Mouse (Mus musculus): ENCODE measurements at regions not wholly inside any gene's neighbourhood (a gene's known extent, or its start where the extent isn't known, plus 50 kb on each side); places are given as distances from the start of the nearest gene placed in this dataset.
A peak's percentile ranks its signal among the peaks of the same experiment; 100 is the strongest.

GRCm38 (mm10) chr14:72942571-72942970 lies 106.3 kb downstream of the Cysltr2 start:
- H3K27ac ChIP-seq, result no peak overlapping the region
- no peaks in the 10 kb centered on the region for H3K4me1 ChIP-seq (ENCODE audit: control insufficient read depth, insufficient read depth, low read length)
- H3K79me2 ChIP-seq (replicated peaks; ENCODE audit: control insufficient read depth, insufficient read depth, low read length), result no peaks in the 10 kb centered on the region
- no peak overlapping the region for H3K4me3 ChIP-seq
- H3K9ac ChIP-seq (ENCODE audit: low read depth, low read length), result no peak overlapping the region
- intact Hi-C loops (cut with DNase I), result no loop called here
- no peaks in the 10 kb centered on the region for H3K36me3 ChIP-seq (ENCODE audit: control insufficient read depth, insufficient read depth, low read length)
- TF ChIP-seq CTCF (IDR thresholded peaks at IDR 0.05) (no peak), POLR2A (IDR thresholded peaks at IDR 0.05; ENCODE audit: insufficient read depth, low read depth, low read length) (no peak), EP300 (IDR thresholded peaks at IDR 0.05; ENCODE audit: insufficient read depth, low read depth, low read length) (no peak)
- DNase-seq, result no peak
- H3K27me3 ChIP-seq (ENCODE audit: control insufficient read depth, insufficient read depth, low read length), result no peaks in the 10 kb centered on the region
- 73% methylated on average over 2 of the region's 2 CpGs for WGBS

GRCm38 (mm10) chr14:72939067-72939393 lies 109.9 kb downstream of the Cysltr2 start:
- H3K27me3 ChIP-seq (ENCODE audit: control insufficient read depth, insufficient read depth, low read length), result no peaks in the 10 kb centered on the region
- no peak overlapping the region for H3K27ac ChIP-seq
- H3K4me1 ChIP-seq (ENCODE audit: control insufficient read depth, insufficient read depth, low read length), result no peaks in the 10 kb centered on the region
- intact Hi-C loops (cut with DNase I), result no loop called here
- DNase-seq, result no peak
- TF ChIP-seq EP300 (IDR thresholded peaks at IDR 0.05; ENCODE audit: insufficient read depth, low read depth, low read length), result no peak
- TF ChIP-seq POLR2A (IDR thresholded peaks at IDR 0.05; ENCODE audit: insufficient read depth, low read depth, low read length), result no peak
- TF ChIP-seq CTCF (IDR thresholded peaks at IDR 0.05), result no peak
- no peak overlapping the region for H3K9ac ChIP-seq (ENCODE audit: low read depth, low read length)
- no peaks in the 10 kb centered on the region for H3K79me2 ChIP-seq (replicated peaks; ENCODE audit: control insufficient read depth, insufficient read depth, low read length)
- no peaks in the 10 kb centered on the region for H3K36me3 ChIP-seq (ENCODE audit: control insufficient read depth, insufficient read depth, low read length)
- H3K4me3 ChIP-seq, result no peak overlapping the region

GRCm38 (mm10) chr14:72938382-72939066 lies 110.4 kb downstream of the Cysltr2 start:
- TF ChIP-seq POLR2A (IDR thresholded peaks at IDR 0.05; ENCODE audit: insufficient read depth, low read depth, low read length), result no peak
- TF ChIP-seq CTCF (IDR thresholded peaks at IDR 0.05), result no peak
- no peak for TF ChIP-seq EP300 (IDR thresholded peaks at IDR 0.05; ENCODE audit: insufficient read depth, low read depth, low read length)
- H3K4me3 ChIP-seq, result no peak overlapping the region
- no peaks in the 10 kb centered on the region for H3K27me3 ChIP-seq (ENCODE audit: control insufficient read depth, insufficient read depth, low read length)
- no peak overlapping the region for H3K27ac ChIP-seq
- H3K4me1 ChIP-seq (ENCODE audit: control insufficient read depth, insufficient read depth, low read length), result no peaks in the 10 kb centered on the region
- intact Hi-C loops (cut with DNase I), result no loop called here
- H3K36me3 ChIP-seq (ENCODE audit: control insufficient read depth, insufficient read depth, low read length), result no peaks in the 10 kb centered on the region
- no peaks in the 10 kb centered on the region for H3K79me2 ChIP-seq (replicated peaks; ENCODE audit: control insufficient read depth, insufficient read depth, low read length)
- no peak for DNase-seq
- no peak overlapping the region for H3K9ac ChIP-seq (ENCODE audit: low read depth, low read length)

GRCm38 (mm10) chr14:72933598-72933997 lies 115.3 kb downstream of the Cysltr2 start:
- no peaks in the 10 kb centered on the region; the same call in 1 of the 2 replicates for H3K4me1 ChIP-seq (ENCODE audit: control insufficient read depth, insufficient read depth, low read length)
- intact Hi-C loops (cut with DNase I), result no loop called here
- no peak for DNase-seq

GRCm38 (mm10) chr14:72932296-72932695 lies 116.6 kb downstream of the Cysltr2 start:
- WGBS, result 42% methylated on average over 9 of the region's 9 CpGs
- DNase-seq, result peak; percentile 41 to 44
- no peaks in the 10 kb centered on the region for H3K27me3 ChIP-seq (ENCODE audit: control insufficient read depth, insufficient read depth, low read length)
- no peak overlapping the region for H3K9ac ChIP-seq (ENCODE audit: low read depth, low read length)
- no peak overlapping the region for H3K4me3 ChIP-seq
- no peaks in the 10 kb centered on the region; the same call in 1 of the 2 replicates for H3K4me1 ChIP-seq (ENCODE audit: control insufficient read depth, insufficient read depth, low read length)
- intact Hi-C loops (cut with DNase I), result no loop called here
- no peaks in the 10 kb centered on the region for H3K36me3 ChIP-seq (ENCODE audit: control insufficient read depth, insufficient read depth, low read length)
- no peak overlapping the region for H3K27ac ChIP-seq
- no peaks in the 10 kb centered on the region for H3K79me2 ChIP-seq (replicated peaks; ENCODE audit: control insufficient read depth, insufficient read depth, low read length)
- TF ChIP-seq EP300 (IDR thresholded peaks at IDR 0.05; ENCODE audit: insufficient read depth, low read depth, low read length) (0 out of 2 replicates have a peak, but pooled peaks have one; percentile 22), CTCF (IDR thresholded peaks at IDR 0.05) (no peak)

More at GRCm38 (mm10) chr14:72933598-72933997, 115.3 kb downstream of the Cysltr2 start:
- Histone ChIP-seq H3K27me3 (ENCODE audit: control insufficient read depth, insufficient read depth, low read length) (no peaks in the 10 kb centered on the region), H3K4me3 (no peak overlapping the region), H3K9ac (ENCODE audit: low read depth, low read length) (no peak overlapping the region), H3K36me3 (ENCODE audit: control insufficient read depth, insufficient read depth, low read length) (no peaks in the 10 kb centered on the region), H3K79me2 (replicated peaks; ENCODE audit: control insufficient read depth, insufficient read depth, low read length) (no peaks in the 10 kb centered on the region), H3K27ac (no peak overlapping the region)
- TF ChIP-seq POLR2A (IDR thresholded peaks at IDR 0.05; ENCODE audit: insufficient read depth, low read depth, low read length) (no peak), EP300 (IDR thresholded peaks at IDR 0.05; ENCODE audit: insufficient read depth, low read depth, low read length) (no peak), CTCF (IDR thresholded peaks at IDR 0.05) (no peak)

GRCm38 (mm10) chr14:72901171-72901926 lies 147.6 kb downstream of the Cysltr2 start:
- WGBS, result 82% methylated on average over 11 of the region's 11 CpGs
- TF ChIP-seq EP300 (IDR thresholded peaks at IDR 0.05; ENCODE audit: insufficient read depth, low read depth, low read length) (no peak), POLR2A (IDR thresholded peaks at IDR 0.05; ENCODE audit: insufficient read depth, low read depth, low read length) (no peak), CTCF (IDR thresholded peaks at IDR 0.05) (no peak)
- intact Hi-C loops (cut with DNase I), result no loop called here
- Histone ChIP-seq H3K27me3 (ENCODE audit: control insufficient read depth, insufficient read depth, low read length) (no peaks in the 10 kb centered on the region), H3K36me3 (ENCODE audit: control insufficient read depth, insufficient read depth, low read length) (no peaks in the 10 kb centered on the region), H3K9ac (ENCODE audit: low read depth, low read length) (no peak overlapping the region), H3K79me2 (replicated peaks; ENCODE audit: control insufficient read depth, insufficient read depth, low read length) (no peaks in the 10 kb centered on the region), H3K4me3 (no peak overlapping the region), H3K27ac (no peak overlapping the region), H3K4me1 (ENCODE audit: control insufficient read depth, insufficient read depth, low read length) (no peaks in the 10 kb centered on the region)
- no peak for DNase-seq

Measured in heart, adult 2 months (tissue).